Mouse (Mus musculus) MEL (cell line): ENCODE measurements at regions not wholly inside any gene's neighbourhood (a gene's known extent, or its start where the extent isn't known, plus 50 kb on each side); places are given as distances from the start of the nearest gene placed in this dataset.

Experiments used
- CTCF ChIP-seq, 3 experiments: IDR thresholded peaks in 2 of 3; conservative IDR thresholded peaks in 1 of 3; 2 replicates each; pipeline ENCODE4 v1.5.1; 2011 to 2012; ENCODE audit warnings: low read length in 3 of 3, low read depth in 2 of 3, mild to moderate bottlenecking in 2 of 3, improper control_type of control experiment in 1 of 3, inconsistent platforms in 1 of 3, mixed read lengths in 1 of 3, moderate library complexity in 1 of 3; ENCODE audit not compliant: control insufficient read depth in 1 of 3, insufficient read depth in 1 of 3, poor library complexity in 1 of 3, severe bottlenecking in 1 of 3
- EP300 ChIP-seq, 2 experiments: IDR thresholded peaks; 2 replicates each; pipeline ENCODE4 v1.6.1; 2011; ENCODE audit warnings: improper control_type of control experiment in 2 of 2, low read length in 2 of 2, low read depth in 1 of 2, mild to moderate bottlenecking in 1 of 2
- HCFC1 ChIP-seq: IDR thresholded peaks from 2 replicates; pipeline ENCODE4 v1.6.1; 2012; ENCODE audit warnings: low read depth, mild to moderate bottlenecking, inconsistent platforms, low read length, improper control_type of control experiment, moderate library complexity
- MAX ChIP-seq: IDR thresholded peaks from 2 replicates; pipeline ENCODE4 v1.6.1; 2011; ENCODE audit warnings: low read length, improper control_type of control experiment
- RAD21 ChIP-seq: IDR thresholded peaks from 2 replicates; pipeline ENCODE4 v1.6.1; 2011; ENCODE audit warnings: mild to moderate bottlenecking, low read depth, low read length, improper control_type of control experiment
- SMC3 ChIP-seq: IDR thresholded peaks from 2 replicates; pipeline ENCODE4 v1.6.1; 2011; ENCODE audit warnings: low read depth, low read length, improper control_type of control experiment
- UBTF ChIP-seq: IDR thresholded peaks from 2 replicates; pipeline ENCODE4 v1.6.1; 2012; ENCODE audit warnings: low read depth, mild to moderate bottlenecking, inconsistent platforms, low read length, improper control_type of control experiment, moderate library complexity, borderline replicate concordance; ENCODE audit not compliant: insufficient read depth
- ZNF384 ChIP-seq: IDR thresholded peaks from 2 replicates; pipeline ENCODE4 v1.6.1; 2012; ENCODE audit warnings: low read depth, mild to moderate bottlenecking, inconsistent platforms, low read length, improper control_type of control experiment

DNA sequence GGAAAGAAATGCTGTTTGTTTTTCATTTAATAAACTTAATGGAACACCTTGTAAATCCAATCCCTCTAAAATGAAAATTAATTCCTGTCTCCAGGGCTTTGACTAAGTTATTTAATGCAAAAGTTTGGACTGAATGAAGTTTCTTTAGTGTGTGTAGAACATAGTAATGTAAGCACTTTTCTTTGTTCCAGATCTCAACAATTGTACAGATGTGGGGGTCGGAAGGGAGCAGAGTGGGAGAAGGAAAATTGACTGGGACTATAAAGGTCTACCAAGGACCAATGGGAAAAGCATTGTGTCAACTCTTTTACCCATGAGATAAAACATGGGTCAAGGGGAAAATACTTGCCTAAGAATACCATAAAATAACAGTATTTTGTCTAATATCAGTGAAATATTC lies 2548.9 kb upstream of the Pcdh20 start:
- TF ChIP-seq MAX (no peak), ZNF384 (no peak), UBTF (no peak), CTCF (IDR thresholded peaks at IDR 0.05 in 2 of 3, conservative IDR thresholded peaks at IDR 0.05 in 1 of 3; ENCODE audit: control insufficient read depth in 1 of 3, insufficient read depth in 1 of 3, low read depth in 2 of 3, low read length in 3 of 3, poor library complexity in 1 of 3, severe bottlenecking in 1 of 3) (no peak), EP300 (IDR thresholded peaks at IDR 0.05; ENCODE audit: low read depth in 1 of 2, low read length in 2 of 2) (no peak), HCFC1 (no peak), RAD21 (no peak), SMC3 (no peak)
